Mouse (Mus musculus): ENCODE results near the gene Iqgap1.

Iqgap1 gene

DNA sequence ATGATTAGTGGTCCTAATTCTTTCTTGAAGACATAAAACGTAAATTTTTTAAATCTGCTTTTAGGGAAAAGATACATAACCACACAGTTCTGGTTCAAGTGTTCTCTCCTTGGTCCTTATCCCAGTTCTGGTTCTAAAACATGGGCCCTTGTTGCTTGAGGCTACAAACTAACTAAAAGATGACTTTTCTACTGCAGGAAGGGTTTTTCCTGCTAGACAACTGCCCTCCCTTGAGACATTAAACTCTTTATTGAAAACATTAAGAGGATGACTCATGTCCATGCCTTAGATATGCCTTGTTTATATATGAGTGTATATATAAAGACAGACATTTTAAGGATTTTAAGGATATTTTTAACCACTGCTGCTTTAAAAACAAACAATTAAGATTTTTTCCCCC is 17.4 kb upstream of the Iqgap1 start:
- DNase-seq, result no peak

DNA sequence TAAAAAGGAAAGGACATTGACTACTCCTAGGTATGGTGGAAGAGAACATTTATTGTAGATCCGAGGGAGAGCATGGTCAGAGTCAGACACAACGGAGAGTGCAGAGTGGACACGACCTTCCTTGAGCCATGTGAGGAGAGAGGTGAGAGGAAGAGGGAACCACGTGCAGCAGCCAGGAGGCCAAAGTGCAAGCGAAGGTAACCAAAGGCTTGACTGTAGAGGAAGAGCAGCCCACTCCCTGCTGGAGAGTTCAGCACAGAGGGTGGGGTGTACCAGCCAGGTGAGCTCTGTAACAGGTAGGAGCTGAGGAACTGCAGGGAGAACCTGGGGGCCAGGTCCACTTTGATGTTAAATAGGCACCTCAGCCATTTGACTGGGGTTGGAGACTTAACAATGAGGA is 16.4 kb upstream of the Iqgap1 start:
- no peak for DNase-seq

DNA sequence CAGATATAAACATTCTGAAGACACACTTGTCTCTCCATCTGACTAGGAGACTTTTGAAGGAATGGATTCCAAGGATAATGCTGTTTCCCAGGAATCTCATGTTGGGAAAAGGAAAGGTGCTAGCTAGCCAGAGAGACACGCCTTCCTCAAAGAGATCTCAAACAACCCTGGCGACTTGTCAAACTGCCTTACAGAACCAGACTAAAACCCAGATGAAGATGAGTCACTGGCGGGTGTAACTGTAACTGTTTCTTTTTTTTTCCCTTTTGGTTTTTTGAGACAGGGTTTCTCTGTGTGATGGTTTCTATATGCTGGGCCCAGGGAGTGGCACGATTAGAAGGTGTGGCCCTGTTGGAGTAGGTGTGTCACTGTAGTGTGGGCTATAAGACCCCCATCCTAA is 15.2 kb upstream of the Iqgap1 start:
- no peak for DNase-seq

DNA sequence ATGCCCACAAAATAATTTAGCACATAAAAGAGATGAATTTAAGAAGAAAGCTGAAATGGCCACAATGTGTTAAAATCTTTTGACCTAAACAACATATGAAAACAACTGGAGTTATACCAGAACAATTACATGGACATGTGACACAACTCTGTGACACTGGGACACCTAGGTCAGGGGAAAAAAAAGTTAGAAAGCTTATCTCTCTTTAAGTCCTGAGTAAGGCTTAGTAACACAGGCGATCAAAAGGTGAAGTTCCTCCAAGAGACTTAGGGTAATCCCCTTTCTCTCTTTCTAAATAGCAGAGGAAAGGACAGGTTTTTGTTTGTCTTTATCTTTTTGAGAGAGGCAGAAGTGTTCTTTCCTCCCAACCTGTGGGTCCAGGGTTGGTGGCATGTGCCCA is 14.5 kb upstream of the Iqgap1 start:
- no peak for DNase-seq

DNA sequence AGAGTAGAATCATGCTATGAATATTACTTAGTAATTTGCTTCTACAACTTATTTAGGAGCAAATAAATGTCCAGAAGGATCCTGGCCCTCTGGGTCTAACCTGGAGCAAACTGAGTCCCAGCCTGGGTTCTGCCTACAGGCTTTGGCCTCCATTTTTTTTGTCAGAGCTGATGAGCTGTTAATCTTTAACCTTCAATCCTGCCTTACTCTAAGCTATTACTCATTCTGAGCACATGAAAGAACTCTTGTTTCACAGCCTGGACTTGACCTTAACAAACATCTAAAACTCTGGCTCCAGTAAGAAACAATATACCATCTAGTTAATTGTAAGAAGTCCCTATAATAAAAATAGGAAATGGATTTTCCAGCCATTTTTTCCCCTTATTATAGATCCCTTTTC is 14.0 kb upstream of the Iqgap1 start:
- no peak for DNase-seq

DNA sequence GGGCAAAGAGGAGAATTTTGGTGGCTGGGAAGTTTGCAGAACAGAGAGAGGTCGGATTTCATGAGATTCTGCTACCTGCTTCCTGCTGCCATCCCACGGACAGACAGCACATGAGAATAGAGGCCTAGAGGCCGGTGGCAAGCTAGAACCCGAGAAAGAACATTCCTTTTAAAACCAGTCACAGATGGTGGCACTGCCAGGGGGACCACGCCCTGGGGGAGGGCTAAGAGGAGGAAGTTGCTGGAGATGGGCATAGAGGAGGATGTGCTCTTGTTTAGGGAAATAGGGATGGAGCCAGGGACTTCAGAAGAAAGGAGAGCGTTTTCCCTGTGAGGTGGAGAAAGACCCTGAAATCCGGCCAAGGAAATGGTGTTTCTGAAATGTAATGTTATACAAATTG is 12.5 kb upstream of the Iqgap1 start:
- no peak for DNase-seq

DNA sequence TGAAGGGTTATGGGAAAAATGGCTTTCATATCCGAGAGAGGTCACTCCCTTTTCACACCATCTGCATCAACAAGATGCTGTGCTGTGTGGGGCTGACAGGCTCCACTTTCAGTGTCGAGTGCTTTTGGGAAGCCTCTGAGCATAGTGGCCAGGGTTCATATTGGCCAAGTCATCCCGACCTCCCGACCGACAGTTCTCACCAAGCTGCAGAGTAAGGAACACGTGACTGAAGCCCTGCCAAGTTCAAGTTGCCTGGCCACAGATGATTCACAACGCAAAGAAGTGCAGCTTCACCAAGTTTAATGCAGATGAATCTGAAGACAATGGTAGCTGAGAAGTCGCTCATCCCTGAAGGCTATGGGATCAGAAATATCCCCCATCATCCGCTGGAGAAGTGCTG is 12.0 kb upstream of the Iqgap1 start:
- DNase-seq, result no peak

DNA sequence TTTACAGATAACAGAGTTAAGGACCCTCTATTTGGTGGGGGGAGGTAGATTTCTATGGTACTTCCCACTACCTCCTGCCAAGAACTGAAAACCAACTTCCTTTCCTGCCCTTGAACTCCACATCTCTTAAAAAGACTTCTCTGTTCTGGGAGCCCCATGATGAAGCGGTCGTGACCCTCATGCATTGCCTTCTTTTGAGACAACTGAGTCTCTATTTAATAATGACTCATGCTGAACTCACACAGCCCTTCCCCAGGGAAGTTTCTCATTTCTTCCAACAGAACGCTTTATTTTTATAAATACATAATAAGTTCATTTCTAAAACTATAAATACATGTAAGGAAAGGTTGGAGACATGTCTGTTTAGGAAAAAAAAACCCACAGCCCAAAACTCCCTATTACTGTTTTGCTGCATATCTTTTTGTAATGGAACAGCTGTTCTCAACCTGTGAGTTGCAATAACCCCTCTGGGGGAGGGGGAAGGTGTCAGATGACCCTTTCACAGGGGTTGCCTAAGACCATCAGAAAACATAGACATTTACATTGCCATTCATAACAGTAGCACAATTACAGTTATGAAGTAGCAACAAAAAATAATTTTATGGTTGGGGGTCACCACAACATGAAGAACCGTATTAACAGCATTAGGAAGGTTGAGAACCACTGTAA is 10.3 kb upstream of the Iqgap1 start:
- no peak for DNase-seq

DNA sequence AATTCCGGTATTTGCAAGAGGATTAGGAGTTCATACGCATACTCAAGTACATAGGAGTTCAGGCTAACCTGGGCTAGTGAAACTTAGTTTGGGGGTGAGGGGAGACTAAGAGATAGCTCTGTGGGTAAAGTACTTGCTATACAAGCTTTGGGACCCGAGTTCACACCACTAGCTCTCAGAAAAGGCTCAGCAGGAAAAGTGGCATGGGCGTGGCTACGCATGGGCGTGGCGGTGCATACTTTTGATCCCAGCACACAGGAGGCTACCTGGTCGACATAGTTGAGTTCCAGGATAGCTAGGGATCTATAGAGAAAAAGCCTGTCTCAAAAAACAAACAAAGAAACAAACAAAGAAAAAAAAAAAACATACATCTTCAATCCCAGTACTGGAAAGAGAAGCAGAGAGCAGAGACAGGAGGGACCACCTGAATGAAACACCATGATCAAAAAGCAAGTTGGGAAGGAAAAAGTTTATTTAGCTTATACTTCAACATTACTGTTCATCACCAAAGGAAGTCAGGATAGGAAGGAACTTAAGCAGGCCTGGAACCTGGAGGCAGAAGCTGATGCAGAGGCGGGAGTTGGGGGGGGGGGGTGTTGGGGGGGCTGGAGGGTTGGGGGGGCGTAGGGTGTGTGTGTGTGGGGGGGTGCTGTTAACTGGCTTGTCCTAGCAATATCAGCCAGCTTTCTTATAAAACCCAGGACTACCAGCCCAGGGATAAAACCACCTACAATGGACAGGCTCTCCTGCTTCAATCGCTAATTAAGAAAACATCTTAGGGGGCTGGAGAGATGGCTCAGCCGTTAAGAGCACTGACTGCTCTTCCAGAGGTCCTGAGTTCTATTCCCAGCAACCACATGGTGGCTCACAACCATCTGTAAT is 8.1 kb upstream of the Iqgap1 start:
- DNase-seq, result no peak

DNA sequence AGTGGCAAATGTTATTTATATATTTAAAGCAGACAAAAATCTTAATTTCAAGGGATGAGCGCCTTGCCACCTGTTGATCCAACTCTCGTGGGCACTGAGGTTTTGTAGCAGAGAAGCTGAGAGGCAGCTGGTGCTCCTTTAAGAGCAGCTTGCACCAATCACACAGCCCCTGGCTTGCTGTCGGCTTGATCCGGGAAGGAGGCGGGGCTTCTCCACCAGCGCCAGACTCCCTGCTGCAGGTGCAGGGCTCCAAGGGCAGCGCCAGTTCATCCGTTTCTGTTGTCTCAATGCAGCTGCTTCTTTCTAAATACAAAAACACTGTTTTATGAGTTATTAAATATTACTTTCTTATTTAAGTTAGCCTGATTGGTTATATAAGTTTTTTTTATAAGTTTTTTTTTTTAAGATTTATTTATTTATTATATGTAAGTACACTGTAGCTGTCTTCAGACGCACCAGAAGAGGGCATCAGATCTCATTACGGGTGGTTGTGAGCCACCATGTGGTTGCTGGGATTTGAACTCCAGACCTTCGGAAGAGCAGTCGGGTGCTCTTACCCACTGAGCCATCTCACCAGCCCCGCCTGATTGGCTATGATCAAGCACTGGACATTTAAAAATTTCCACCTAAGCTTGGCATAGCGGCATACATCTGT is 7.3 kb upstream of the Iqgap1 start:
- DNase-seq, result peak; percentile 88

DNA sequence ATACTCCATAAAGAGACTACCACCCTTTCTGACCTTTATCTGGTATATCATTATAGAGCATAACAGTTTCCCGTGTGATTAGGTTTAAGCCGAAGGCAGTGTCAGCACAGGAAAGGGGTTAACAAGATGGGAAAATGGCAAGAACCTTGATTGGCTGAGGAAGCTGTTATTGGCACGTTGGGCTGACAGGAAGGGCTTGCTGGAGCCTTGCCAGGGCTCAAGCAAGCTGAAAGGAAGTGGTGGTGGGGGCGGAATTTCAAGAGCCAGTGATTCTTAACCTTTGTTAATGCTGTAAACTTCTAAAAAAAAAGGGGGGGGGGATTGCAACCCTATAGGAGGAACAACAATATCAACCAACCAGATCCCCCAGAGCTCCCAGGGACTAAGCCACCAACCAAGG is 6.4 kb upstream of the Iqgap1 start:
- peak; percentile 45 for DNase-seq

DNA sequence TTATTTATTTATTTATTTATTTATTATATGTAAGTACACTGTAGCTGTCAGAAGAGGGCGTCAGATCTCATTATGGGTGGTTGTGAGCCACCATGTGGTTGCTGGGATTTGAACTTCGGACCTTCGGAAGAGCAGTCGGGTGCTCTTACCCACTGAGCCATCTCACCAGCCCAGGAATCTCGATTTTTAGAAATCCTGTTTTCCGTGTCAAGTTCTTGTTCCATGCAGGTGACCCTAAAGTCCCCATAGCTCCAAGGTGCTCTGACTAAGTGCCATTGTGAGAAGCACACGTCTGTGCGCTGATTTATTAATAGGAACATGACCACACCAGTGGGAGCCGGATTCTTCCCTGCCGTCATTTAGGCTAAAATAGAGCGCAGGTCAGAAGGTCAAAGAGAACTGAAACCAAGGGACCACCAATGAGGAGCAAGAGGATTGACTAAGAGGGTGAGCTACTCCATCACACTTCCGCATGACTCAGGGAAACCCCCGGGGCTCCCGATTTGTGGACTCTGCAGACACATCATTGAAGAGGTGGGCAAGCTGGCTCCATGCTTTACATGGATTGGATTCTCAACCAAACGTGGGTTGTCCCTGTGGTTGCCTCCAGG is 4.5 kb upstream of the Iqgap1 start:
- no peak for DNase-seq

DNA sequence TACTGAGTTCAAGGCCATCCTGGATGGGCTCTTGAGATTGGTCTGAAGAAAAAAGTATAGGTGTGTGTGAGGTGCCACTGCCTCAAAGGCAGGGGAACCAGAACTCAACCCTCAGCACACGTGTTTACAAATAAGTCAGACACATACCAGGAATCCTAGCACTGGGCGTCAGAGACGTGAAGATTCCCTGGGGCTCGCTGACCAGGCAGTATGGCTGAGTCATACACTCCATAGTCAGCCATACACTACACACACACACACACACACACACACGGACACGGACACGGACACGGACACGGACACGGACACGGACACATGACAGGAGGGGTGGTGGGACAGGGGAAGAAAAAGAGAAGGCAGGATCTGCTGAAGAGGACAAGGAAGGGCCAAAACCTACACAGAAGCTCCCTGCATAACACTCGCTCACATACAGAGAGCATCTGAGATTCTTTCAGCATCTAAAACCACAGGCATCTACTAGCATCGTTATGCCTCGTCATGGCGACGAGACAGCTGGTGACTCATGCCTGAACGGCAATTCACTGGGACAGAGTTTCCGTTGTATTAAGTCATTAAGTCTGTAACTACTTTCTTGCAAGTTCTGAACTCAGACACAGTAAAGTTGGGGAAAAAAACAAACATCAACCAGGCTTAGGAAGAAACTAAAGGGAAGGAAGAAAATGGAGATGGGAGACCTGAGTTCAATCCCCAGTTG is 2.5 kb upstream of the Iqgap1 start:
- peak; percentile 22 for DNase-seq

DNA sequence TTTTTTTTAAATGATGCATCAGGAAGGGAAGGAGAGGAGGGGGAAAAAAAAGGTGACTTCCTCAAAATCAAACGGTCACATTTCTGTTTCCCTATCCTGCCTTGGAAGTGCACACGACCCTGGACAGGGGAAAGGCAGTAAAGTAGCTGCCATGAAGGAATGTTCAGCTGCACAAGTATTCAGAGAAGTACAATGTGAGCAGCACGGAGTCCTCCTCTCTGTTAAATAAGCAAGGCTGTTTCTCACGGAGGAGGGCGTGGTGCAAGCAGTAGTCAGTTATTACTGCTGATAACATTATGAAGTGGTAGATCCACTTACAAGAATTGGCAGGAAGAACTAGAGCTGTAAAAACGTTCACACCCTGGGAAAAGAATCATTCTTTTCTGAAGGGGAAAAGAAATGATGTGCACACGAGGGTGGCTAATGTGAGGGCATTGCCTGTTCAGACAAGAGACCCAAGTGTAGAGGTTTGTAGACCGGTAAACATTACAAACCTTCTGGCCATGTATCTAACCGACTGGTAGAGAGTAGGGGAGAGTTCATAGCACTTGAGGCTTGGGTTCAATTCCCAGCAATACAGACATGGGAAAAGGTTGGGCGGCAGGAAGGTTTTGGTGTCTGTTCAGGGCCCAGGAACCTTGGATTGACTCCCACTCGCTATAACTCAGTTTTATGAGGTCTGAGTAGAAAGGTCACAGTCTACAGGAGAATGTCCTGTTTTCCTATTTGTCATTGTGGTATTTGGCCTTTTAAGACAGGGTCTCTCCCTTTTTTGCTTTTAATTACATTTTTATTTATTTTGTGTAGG is 1.7 kb downstream of the Iqgap1 start:
- no peak for DNase-seq

DNA sequence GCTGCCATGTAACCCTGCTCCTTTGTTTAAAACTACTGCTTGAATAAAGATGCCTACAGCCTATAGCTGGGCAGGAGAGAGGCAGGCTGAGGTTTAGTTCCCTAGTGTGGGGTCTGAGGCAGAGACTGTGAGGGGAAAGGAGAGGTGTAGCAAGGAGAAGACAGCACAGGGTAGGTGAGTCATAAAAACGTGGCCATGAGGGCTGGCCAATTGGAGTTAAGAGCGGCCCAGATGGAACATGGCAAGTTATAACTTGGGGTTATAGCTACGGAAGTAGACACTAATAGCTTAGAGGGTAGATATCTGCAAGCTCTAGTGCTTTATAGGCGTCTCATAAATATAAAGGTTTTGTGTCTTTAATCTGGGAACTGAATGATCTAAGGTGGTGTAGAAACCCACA is 2.5 kb downstream of the Iqgap1 start:
- no peak for DNase-seq

DNA sequence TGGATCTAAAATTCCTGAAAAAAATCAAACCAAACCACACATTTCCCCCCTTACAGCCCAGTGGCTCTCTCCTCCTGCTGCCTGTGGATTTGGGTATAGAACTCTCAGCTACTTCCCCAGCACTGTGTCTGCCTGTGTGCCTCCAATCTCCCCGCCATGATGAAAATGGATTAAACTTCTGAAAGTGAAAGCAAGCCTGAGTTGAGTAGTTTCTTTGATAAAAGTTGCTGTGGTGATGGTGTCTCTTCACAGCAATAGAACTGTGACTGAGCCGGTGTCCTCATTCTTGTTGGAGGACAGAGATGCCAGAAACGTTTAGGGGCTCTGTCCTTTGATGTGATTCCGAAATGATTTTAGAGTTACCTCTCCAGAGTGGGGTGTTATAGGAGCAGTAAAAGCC is 4.9 kb downstream of the Iqgap1 start:
- no peak for DNase-seq

DNA sequence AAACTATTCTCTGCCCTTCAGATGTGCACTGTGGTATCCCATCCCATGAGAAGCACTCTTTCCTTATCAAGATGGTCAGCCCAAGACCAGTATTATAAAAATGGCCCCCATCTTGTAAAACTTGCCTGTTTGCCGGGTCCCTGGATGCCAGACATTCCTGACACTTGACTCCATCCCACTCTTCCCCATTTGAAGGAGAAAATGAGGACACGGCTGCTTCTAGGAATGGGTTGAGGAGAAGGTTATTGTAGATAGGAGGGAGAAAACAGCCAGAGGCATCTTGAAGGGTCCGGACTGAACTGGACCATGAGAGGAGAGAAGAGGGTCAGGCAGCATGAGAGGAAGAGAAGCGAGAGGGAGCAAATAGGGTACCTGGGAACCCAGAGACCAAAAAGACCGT is 9.1 kb downstream of the Iqgap1 start:
- DNase-seq, result no peak

DNA sequence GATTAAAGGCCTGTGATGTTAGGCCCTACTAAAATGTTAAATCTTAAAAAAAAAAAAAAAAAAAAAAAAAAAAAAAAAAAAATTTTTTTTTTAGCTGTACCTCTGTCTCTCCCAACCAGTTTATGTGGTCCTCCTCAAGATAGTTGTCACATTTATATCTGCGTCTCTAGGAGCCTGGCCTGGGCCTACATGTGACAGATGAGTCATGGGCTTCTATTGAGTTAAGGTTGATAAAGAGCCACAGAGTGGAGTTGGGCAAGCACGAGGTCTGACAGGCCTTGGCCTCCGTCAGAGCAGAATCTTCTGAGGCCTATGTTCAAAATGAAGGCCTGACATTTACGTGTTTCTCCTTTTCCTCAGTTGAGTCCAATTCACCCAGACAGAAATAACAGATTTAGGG is 12.4 kb downstream of the Iqgap1 start:
- DNase-seq, result no peak

DNA sequence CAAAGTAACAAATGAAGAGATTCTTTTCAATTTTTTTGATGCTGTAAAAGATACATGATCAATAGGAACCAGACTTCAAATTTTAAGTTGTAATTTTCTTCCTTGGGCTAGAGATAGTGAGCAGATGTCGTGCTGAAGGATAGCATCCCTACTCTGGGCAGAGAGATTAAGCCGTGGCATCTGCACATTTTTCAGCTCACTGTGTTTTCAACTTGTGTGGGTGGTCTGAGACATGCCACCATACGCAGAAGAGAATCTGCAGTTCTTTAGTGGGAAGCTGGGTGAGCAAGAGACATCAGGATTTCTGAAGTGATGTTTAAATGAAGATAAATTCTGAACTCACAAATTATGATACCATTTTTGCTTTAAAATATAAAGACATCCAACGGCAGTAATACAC is 19.4 kb downstream of the Iqgap1 start:
- DNase-seq, result no peak

DNA sequence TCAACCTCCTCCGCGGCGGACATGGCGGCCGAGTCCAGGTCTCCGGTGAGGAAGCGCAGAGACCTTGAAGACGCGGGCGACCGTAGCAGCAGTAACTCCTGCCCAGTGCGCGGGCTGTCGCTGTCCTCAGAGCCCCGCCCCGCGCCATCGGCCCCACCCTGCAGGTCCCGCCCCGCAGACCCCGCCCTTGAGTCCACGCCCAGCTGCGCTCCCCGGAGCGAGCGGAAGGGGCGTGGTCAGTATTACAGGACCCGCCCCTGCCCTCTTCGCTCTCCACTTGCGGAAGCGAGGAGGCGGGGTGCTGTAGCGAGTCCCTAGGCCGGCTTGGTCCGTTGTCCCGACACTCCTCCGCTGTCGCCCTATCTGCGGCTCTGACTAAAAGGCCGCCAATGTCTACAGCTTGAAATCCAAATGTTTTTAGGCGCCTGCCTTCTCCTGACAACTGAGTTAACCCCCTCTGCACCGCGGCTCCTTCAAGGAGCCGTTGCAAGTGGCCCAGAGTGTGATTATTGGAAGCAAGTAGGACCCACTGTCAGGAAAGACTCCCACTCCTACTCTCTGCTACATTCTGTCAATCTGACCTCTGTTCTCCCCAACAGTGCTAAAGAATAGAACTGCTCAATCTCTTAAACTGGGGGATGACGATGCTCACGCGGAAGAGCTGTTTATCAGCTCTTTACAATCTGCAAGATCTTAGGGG is 22.5 kb downstream of the Iqgap1 start:
- peak; percentile 97 for DNase-seq

DNA sequence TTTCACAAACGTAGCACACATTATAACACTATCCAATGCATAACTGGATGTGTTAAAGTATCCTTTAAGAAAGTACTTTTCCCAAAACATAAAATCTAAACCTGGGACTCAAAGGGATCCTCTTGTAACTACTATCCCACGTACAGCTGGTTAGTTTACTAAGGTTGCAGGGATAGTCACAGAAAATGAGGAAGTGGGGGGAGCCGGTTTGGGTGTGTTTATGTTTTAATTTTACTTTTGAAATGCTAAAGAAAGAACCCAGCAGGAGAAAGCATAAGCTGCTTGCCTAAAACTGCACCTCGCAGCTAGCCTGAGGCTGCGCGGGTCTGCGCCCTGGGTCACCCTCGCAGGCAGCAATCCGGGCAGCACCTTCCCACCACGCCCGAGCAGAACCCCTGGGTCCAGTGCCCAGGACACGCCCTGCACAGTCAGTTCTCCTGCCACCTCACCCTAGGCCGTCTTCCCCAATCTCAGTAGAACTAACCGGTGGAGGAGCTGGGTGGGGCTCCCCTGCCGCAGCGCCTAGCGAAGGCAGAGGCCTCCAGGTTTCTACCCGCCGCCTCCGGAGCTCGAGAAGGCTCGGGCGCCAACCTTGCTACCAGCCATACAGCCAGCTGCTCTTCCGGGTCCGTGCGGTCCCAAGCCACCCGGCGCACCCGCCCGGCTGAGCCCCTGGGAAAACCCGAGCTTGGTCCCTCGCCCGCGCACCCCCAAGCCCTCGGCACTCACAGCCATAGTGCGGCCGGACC is 23.2 kb downstream of the Iqgap1 start:
- no peak for DNase-seq
